Mouse (Mus musculus): ENCODE measurements around the gene Fmod.

Fmod gene

GRCm38 (mm10) chr1:134056285-134056684 lies 19.2 kb downstream of the Fmod start:
- no peak for DNase-seq (ENCODE audit: low read depth, low spot score)

GRCm38 (mm10) chr1:134057736-134058135 lies 20.7 kb downstream of the Fmod start:
- DNase-seq (ENCODE audit: low read depth, low spot score) = no peak

GRCm38 (mm10) chr1:134058870-134059269 lies 21.8 kb downstream of the Fmod start:
- no peak for DNase-seq (ENCODE audit: low read depth, low spot score)

GRCm38 (mm10) chr1:134059739-134060695 lies 23.0 kb downstream of the Fmod start:
- no peak for DNase-seq (ENCODE audit: low read depth, low spot score)

GRCm38 (mm10) chr1:134060849-134061569 lies 24.0 kb downstream of the Fmod start:
- DNase-seq (ENCODE audit: low read depth, low spot score) = peak; percentile 97

GRCm38 (mm10) chr1:134061915-134062314 lies 24.9 kb downstream of the Fmod start:
- no peak for DNase-seq (ENCODE audit: low read depth, low spot score)

- DNase-seq (ENCODE audit: low read depth, low spot score) = no peak
Observed at GRCm38 (mm10) chr1:134062411-134063085, 25.5 kb downstream of the Fmod start.

GRCm38 (mm10) chr1:134063086-134063772 lies 26.2 kb downstream of the Fmod start:
- DNase-seq (ENCODE audit: low read depth, low spot score) = peak; percentile 68

GRCm38 (mm10) chr1:134063773-134064125 lies 26.7 kb downstream of the Fmod start:
- DNase-seq (ENCODE audit: low read depth, low spot score) = no peak

GRCm38 (mm10) chr1:134064296-134064831 lies 27.3 kb downstream of the Fmod start:
- no peak for DNase-seq (ENCODE audit: low read depth, low spot score)

GRCm38 (mm10) chr1:134065241-134065809 lies 28.3 kb downstream of the Fmod start:
- no peak for DNase-seq (ENCODE audit: low read depth, low spot score)

GRCm38 (mm10) chr1:134066554-134066953 lies 29.5 kb downstream of the Fmod start:
- no peak for DNase-seq (ENCODE audit: low read depth, low spot score)

- no peak for DNase-seq (ENCODE audit: low read depth, low spot score)
Observed at GRCm38 (mm10) chr1:134067143-134067619, 30.1 kb downstream of the Fmod start.

- DNase-seq (ENCODE audit: low read depth, low spot score) = no peak
Observed at GRCm38 (mm10) chr1:134070099-134070669, 33.1 kb downstream of the Fmod start.

GRCm38 (mm10) chr1:134071411-134072018 lies 34.5 kb downstream of the Fmod start:
- DNase-seq (ENCODE audit: low read depth, low spot score) = no peak

- DNase-seq (ENCODE audit: low read depth, low spot score) = no peak
Observed at GRCm38 (mm10) chr1:134073061-134073564, 36.1 kb downstream of the Fmod start.

GRCm38 (mm10) chr1:134073658-134074057 lies 36.6 kb downstream of the Fmod start:
- DNase-seq (ENCODE audit: low read depth, low spot score) = no peak

GRCm38 (mm10) chr1:134074184-134074583 lies 37.1 kb downstream of the Fmod start:
- DNase-seq (ENCODE audit: low read depth, low spot score) = no peak

GRCm38 (mm10) chr1:134074606-134075005 lies 37.6 kb downstream of the Fmod start:
- no peak for DNase-seq (ENCODE audit: low read depth, low spot score)

GRCm38 (mm10) chr1:134075532-134075931 lies 38.5 kb downstream of the Fmod start:
- DNase-seq (ENCODE audit: low read depth, low spot score) = no peak

Measured in retina, adult 2 months (tissue).